Mouse (Mus musculus) v-Abl transformed pro-B cells (cell line): Measurements from ENCODE around the gene Erfe.

Source experiments
- in situ Hi-C, 2 experiments: fragments of 400-800 bp; cut with MboI; formaldehyde crosslinking; loops; one replicate each; pipeline ENCODE4 v1.15.1; 2025; ENCODE audit not compliant: unreplicated experiment in 2 of 2

Gene Erfe

DNA sequence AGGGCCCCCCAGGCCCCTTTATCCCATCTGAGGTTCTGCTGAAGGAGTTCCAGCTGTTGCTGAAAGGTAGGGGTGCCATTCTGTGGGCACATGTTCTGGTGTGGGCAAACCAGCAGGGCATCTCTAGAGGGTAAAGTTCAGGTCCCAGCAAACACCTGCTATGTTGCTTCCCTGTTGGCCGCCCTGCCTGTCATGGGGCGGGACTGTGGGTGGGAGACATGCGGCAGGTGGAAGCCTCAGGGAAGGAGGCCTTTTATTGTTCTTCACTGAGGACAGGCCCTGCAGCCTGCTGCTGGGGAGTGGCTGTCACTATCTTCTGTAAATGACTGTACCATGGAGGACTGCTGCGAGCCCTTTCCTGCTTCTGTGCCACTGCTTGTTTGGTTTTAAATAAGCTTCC, 3.2 kb downstream of the Erfe start:
- in situ Hi-C loops = loop anchor here (10.0 to 25.0 kb wide), 2 partner anchors 115 to 407 kb away; partner anchors contain the start of genes Prlh (in 1 of the 2) and Rab17 (in 1 of the 2)

DNA sequence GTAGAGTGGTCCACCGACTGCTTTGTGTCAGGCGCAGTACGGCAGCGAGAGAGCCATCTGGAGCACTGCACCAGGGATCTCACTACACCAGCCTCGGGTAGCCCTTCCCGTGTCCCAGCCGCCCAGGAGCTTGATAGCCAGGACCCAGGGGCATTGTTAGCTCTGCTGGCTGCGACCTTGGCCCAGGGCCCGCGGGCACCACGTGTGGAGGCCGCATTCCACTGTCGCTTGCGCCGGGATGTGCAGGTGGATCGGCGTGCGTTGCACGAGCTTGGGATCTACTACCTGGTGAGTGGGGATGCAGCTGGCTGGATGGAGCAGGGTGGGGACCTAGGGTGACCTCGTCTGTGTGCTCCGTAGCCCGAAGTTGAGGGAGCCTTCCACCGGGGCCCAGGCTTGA, 3.8 kb downstream of the Erfe start:
- in situ Hi-C loops = loop anchor here in 1 of 2 experiments (25.0 kb wide), 1 partner anchor 408 kb away; the partner anchor contains the start of genes Prlh and Rab17

DNA sequence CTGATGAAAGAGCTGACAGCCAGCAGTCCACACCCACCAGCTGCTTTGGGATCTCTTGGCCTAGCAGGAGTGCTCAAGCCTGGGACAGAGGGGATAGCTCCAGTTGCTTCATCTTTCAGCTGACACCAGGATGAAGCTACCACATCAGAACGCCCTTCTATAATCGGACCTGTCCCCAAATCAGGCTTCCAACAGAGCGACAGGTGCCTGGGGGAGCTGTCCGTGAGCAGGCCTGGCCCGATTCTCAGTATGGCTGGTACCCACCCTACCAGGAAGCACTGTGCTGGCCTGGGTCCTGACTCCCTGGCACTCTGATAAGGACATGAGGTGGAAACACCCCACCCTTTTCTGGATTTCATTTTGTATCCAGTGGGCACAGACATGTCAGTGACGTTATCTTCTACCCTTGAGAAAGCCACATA, 7.2 kb downstream of the Erfe start:
- in situ Hi-C loops = loop anchor here in 1 of 2 experiments (25.0 kb wide), 1 partner anchor 411 kb away; the partner anchor contains the start of genes Prlh and Rab17

DNA sequence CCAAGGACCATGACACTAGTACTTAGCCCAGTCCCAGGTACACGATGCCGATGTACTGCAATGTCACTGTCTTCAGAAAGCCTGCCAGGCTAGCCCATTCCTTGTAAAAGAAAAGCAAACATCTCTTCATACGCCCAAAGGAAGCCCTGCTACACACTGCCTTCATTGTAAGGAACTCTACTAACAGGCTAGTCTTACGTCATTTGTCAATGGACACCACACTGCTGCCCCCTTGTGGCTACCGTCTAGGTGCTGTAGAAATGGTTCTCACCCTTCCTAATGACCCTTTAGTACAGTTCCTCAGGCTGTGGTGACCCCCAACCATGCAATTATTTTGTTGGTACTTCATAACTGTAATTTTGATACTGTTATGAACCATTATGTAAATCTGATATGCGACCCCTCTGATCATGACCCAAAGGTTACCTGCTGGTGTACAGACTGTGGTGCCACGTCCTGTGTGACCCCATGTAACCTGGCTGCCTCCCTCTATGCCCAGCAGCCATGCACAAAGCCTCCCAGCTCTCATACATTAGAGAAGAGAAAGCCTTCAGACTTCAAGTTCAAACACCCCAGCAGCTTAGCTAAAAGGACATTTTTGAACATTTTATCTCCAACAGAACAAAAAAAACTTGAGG, 14.3 kb downstream of the Erfe start:
- in situ Hi-C loops = no loop called here

DNA sequence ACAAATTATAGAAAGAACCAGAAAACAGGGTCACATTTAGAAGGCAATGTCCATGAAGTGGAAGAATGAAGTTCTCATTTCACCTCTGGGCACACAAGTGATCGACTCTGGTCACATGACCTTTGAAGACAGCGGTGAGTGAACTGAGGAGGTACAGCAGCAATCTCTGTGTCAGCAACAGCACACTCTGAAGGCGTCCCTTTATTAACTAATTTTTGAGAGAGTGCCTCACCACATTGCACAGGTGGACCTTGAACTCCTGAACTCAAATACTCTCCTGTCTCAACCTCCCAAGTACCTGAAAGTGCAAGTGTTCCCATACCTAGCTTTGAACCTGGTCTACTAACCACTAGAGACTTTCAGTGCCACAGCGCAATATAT, 14.9 kb downstream of the Erfe start:
- in situ Hi-C loops = no loop called here

DNA sequence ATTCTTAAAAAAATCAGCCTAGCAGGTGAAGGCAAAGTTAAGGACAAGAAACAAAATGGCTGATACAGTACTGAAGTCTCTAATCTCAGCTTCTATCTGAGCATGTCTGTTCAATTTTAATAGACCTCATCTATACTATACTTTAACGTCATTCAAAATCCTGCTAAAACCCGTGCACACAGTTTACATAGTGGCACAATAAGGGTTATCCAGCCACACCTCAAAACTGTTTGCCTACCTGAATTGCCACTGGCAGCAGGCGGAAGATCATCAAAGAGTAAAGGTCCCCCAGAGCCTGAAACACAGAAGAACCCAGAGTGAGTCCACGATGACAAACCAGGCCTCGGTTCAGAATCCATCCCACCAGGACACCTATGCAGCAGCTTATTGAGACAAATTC, 24.1 kb downstream of the Erfe start:
- in situ Hi-C loops = no loop called here

DNA sequence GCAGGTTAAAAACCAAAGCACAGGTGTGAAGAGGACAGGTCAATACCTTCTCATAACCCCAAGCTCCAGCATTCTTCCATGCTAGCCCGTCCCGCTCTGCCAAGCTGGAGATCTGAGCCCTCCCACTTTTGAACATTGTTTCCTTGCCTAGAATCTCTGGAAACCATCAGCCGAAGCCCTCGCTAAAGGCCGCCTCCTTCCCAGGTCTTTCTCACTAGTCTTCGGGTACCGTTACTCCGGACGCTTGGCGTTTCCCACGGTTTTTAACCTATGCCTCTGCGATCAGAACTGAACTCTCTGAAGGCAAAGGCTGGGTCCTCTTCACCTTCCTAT, 31.7 kb downstream of the Erfe start:
- in situ Hi-C loops = no loop called here

DNA sequence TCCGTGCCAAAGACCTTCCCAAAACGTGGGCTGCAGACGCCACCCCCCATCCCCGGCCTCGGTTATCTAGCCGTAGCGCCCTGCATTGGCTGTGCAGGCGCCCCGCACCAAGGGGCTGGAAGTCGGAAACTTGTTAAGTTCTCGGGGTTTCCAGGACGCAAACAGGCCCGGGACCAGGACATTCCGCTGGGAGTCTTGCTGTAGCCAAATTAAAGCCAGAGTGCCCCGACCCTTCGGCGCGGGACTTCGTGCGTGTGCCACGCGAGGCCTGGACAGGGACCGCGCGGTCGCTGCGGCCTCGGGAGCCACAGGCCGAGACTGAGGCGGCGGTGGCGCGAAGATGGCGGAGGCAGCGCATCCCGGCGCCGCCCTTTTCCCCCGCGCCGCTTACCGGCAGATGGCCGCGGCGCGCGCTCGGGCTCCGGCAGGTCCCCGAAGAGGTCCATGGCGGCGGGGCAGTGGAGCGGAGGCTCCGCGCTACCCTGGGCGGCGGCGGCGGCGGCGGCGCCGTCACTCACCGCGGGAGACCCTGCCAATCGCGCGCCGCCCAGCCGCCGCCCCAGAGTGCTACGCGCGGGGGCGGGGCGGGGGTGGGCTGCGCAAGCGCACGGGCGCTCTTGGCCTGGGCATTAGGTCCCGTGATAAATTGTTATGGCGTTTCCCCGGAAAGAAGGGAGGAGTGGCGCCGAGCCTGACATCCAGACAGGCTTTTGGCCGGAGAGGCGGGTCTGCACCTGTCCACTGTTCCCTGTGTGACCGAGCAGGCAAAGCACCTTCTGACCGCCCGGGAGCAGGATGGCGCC, 32.2 kb downstream of the Erfe start, which contains the start of gene Ilkap:
Ilkap (minus strand) TSS at position 556 of the 803 bp plus-strand sequence.
- in situ Hi-C loops = no loop called here

DNA sequence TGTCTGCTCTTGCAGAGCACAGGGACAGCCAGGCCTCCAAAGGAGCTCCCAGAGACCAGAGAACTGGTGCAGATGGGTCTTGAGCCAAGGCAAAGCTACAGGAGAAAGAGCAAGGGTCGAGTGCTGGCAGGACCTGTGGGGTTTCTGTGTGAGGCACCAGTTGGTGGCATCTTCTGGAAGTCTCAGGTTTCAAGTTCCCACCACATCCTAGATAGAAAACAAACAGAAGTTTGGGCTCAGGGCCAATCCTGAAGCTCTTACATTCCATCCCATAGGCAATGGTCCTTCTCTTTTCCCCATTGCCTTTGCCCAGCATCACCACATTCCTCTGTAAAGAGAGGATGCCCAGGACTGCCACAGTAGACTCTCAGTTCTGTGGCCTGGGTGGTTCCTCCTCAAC, 38.7 kb downstream of the Erfe start:
- in situ Hi-C loops = no loop called here

DNA sequence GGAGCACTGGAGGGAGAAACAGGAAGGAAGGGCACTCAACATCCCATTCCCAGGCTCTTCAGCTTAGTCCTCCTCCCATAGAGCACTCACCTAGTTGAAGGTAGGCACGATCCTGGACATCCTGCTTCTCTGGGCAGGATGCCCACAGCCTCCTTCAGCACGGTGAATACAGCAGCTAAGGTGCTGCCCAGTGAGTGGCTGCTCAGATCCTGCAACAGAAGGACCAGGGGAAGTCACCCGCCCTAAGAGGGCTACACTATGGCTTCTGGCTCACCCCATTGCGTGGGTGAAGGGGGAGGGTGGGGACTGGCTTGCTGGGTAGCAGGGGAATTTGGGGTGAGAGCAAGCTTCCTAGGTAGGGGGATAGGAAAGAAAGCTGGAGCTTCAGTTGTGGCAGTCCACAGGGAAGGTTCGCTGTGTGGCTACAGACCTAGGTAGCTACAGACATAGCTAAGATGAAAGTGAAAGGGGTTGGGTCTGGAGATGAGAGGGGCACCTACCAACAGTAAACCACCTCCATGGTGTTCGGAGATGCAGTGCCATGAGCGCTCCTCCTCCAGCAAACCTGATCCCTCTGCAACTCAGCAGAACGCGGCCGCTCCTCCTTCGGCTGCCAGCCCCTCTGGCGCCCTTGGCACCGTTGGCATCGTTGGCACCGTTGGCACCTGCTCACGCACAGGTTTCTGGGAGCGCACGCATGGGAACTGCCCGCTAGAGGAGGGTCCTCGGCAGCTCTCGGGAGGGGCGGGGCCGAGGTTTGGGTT, 39.4 kb downstream of the Erfe start:
- in situ Hi-C loops = no loop called here

DNA sequence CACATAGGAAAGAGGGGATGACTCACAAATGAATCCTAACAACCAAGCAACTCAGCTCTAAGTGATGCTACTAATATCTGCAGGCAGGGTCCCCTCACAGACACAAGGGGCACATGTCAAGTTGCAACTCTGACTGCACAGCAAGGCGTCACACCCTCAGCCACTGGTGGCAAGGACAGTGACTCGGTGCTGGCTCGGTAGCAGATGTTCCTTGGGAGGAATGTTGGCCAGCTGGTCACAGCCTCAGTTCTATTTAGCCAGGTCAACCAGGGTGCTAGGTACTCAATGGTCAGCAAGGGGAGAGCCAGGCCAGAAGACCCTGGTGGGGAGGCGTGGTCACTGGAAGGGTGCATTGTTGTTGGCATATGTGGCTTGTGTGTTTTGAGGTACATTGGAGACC, 41.6 kb downstream of the Erfe start:
- in situ Hi-C loops = no loop called here

DNA sequence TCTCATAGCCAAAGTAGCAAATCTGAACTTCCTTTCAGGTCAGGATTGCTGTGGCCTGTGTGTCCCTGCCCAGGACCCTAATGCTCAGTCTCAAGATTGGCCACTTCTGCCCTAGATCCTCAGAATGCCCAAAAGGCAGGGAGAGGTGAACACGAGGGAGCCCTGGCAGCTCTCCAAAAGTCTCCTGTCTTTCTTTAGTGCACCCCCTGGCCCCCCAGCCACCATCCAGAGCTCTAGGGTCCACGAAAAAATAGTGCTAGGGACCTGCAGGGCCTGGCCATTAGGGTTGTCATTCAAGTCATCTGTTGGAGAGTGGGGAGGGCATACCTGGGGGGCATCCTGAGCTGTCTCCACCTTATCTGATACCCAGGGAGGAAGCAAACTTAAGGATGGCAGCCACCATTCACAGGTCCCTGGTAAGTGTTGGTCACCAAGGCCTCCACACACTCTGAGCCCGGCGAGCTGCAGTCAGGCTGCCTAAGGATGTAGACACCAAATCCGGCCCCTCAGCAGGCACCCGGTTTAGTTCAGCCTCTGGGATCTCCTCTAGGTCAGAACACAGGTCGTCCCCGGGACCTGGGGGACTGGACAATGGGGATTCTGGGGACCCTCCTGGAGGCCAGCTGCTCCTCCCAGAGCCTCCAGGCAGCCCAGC, 45.5 kb downstream of the Erfe start:
- in situ Hi-C loops = loop anchor here in 1 of 2 experiments (10.0 kb wide), 1 partner anchor 167 kb away; no protein-coding TSS in a partner anchor

DNA sequence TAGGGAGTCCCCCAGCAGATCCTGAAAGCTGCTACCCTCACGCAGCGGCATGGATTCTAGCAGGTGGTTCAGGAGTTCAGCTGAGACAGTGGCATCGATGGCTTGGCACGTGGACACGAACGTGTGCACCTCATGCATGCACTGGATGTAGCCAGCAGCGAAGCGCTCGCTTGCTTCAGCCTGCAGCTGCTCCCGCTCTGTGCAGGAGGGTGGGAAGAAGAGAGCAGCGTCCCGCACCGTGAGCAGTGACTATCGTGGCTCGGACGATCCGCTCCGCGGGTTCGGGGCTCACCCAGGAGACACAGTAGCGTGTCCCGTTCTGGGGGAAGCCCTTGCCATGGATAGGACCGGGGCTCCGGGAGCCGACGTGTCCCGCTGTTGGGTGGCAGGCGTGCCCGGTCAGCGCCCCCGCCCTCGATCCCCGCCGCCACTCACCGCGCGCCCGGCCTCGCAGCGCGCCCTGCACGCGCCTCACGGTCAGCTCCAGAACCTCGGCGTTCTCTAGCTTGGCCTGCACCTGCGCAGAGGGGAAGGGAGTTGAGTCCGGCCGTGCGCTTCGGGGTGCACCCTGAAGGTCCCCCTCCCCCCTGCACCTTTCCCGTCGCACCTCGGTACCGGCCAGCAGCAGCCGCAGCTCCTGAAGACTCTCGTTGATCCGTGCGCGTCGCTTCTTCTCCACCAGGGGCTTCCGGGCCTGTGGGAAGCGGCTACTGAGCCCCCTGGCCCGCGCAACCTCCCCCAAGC, 46.2 kb downstream of the Erfe start:
- in situ Hi-C loops = loop anchor here in 1 of 2 experiments (10.0 kb wide), 1 partner anchor 168 kb away; no protein-coding TSS in a partner anchor

DNA sequence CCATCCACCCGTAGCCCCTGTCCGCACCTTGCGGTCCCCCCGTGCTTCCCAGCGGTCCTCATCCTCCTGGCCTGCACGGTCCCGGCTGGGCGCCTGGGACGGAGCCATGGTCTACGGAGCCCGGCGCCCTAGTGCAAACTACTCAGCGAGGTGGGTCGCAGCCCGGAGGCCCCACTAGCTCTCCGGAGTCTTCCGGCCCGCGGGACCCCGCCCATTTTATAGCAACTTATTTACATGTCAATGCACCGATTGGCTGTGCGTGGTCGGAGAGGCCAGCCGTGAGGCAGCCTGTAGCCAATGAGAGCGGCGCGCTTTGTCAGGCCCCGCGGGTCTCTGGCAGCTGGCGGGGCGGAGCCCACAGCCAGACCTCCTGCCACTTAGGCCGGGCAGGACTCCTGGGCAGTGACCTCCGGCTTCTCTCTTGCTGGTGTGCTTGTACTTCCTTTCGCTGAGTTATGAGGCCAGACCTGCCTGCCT, 46.8 kb downstream of the Erfe start:
- in situ Hi-C loops = loop anchor here in 1 of 2 experiments (10.0 kb wide), 1 partner anchor 168 kb away; no protein-coding TSS in a partner anchor

DNA sequence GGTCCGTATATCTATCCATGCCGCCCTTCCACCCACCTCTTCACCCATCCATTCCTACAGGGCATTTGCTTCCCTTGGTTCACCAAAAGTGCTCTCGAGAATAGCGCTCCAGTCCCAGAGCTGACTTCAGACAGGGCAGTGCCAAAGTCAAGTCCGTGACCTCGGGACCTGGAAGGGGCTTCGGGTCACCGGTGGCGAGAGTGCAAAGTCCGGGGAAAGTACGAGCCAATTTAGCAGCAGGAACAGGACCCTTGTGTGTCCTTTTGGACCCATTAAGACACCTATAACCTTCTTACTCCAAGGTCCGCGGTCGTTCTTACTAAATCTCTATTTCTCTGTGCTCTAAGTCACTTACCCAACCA, 47.3 kb downstream of the Erfe start:
- in situ Hi-C loops = loop anchor here in 1 of 2 experiments (10.0 kb wide), 1 partner anchor 169 kb away; no protein-coding TSS in a partner anchor

DNA sequence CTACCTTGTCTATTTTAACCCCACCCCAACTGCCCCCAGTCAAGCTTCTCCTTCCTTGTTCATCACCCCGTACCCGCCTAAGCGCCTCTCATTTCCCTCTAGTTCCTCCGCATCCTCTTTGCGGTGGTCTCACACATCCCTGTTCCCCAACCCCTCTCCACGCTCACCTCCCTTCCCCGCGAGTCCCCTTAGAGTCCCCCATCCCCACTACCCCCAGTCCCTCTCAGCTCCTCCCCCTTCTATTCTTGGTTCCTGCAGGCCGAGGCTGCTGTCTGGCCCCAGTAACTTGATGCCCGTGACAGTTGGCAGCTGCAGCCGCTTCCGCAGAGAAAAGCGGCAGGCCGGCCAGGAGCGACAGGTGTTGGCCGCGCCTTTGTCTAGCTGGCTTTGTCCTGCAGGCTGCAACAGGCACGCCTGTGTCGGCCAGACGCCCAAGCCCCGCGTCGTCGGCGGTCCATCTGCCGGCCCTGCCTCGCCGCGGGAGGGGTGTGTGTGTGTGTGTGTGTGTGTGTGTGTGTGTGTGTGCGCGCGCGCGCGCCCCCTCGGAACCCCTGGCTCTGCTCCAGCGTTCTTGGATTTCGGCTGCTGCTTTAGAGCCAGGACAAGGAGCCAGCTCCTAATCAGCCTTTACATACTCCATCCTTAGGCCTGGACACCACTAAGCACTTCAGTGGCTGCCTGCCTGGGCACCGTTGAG, 47.8 kb downstream of the Erfe start, which contains the start of gene Hes6:
Hes6 (minus strand) TSS at position 141 of the 697 bp plus-strand sequence.
- in situ Hi-C loops = loop anchor here in 1 of 2 experiments (10.0 kb wide), 1 partner anchor 169 kb away; no protein-coding TSS in a partner anchor

DNA sequence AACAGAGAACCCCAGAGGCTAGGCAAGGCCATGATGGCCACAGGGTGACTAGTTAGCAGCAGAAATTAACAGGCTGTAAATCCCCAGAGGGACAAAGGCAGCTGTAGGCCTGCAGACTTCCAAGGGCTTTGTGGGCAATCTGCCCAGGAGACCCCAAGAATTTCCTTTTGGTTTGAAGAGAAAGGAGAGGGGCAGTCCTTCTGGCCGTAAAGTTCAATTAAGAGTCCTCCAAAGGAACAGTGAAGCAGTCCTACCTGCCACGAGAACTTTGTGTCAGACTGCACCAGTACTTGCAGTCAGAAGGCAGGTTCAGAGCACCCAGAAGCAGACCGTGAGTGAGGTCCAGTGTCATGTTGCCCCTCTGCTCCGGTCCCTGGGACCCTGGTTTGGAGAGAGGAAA, 48.7 kb downstream of the Erfe start:
- in situ Hi-C loops = loop anchor here in 1 of 2 experiments (10.0 kb wide), 1 partner anchor 170 kb away; no protein-coding TSS in a partner anchor

DNA sequence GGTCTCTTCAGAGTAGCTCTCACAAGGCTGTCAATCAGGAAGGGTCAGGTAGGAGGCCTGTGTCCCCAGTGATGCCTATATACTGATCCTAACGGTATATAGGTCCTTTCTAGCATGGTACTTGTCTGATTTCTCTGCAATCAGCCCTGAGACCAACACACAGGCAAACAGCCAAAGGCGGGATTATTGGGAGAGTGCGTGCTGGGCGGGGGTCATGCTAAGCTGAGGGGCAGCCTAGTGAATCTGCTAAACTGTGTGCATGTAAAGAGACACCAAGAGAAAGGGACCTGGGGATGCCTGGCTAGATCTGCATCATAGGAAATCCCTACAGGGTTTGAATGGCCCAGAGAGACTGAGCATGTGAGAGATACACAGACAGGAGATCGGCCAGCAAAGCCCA, 49.1 kb downstream of the Erfe start:
- in situ Hi-C loops = loop anchor here in 1 of 2 experiments (10.0 kb wide), 1 partner anchor 171 kb away; no protein-coding TSS in a partner anchor
